Mouse (Mus musculus): ENCODE measurements around the gene H2-Oa.
A peak's percentile ranks its signal among the peaks of the same experiment; 100 is the strongest.

H2-Oa gene

GRCm38 (mm10) chr17:34092197-34092875 lies at the start of gene H2-Oa:
TSS of gene H2-Oa (plus strand) at chr17:34092340.
- DNase-seq (ENCODE audit: low spot score) = no peak

- no peak for DNase-seq (ENCODE audit: low spot score)
Observed at GRCm38 (mm10) chr17:34045941-34046340, 46.2 kb upstream of the H2-Oa start.

GRCm38 (mm10) chr17:34047404-34048050 lies 44.6 kb upstream of the H2-Oa start:
- DNase-seq (ENCODE audit: low spot score) = no peak

GRCm38 (mm10) chr17:34057224-34057623 lies 34.9 kb upstream of the H2-Oa start:
- DNase-seq (ENCODE audit: low spot score) = no peak

GRCm38 (mm10) chr17:34068864-34069263 lies 23.3 kb upstream of the H2-Oa start:
- DNase-seq (ENCODE audit: low spot score) = no peak

- DNase-seq (ENCODE audit: low spot score) = no peak
Observed at GRCm38 (mm10) chr17:34072091-34072490, 20.0 kb upstream of the H2-Oa start.

GRCm38 (mm10) chr17:34075271-34075670 lies 16.9 kb upstream of the H2-Oa start:
- DNase-seq (ENCODE audit: low spot score) = peak; percentile 70

- peak; percentile 88 for DNase-seq (ENCODE audit: low spot score)
Observed at GRCm38 (mm10) chr17:34077549-34077948, 14.6 kb upstream of the H2-Oa start.

- DNase-seq (ENCODE audit: low spot score) = peak; percentile 16
Observed at GRCm38 (mm10) chr17:34078148-34078547, 14.0 kb upstream of the H2-Oa start.

- no peak for DNase-seq (ENCODE audit: low spot score)
Observed at GRCm38 (mm10) chr17:34079002-34079401, 13.1 kb upstream of the H2-Oa start.

GRCm38 (mm10) chr17:34079621-34080020 lies 12.5 kb upstream of the H2-Oa start:
- peak; percentile 75 for DNase-seq (ENCODE audit: low spot score)

GRCm38 (mm10) chr17:34083104-34083503 lies 9.0 kb upstream of the H2-Oa start:
- DNase-seq (ENCODE audit: low spot score) = no peak

GRCm38 (mm10) chr17:34087386-34087785 lies 4.8 kb upstream of the H2-Oa start:
- no peak for DNase-seq (ENCODE audit: low spot score)

GRCm38 (mm10) chr17:34088124-34088523 lies 4.0 kb upstream of the H2-Oa start:
- no peak for DNase-seq (ENCODE audit: low spot score)

- DNase-seq (ENCODE audit: low spot score) = no peak
Observed at GRCm38 (mm10) chr17:34090923-34091322, 1.2 kb upstream of the H2-Oa start.

- no peak for DNase-seq (ENCODE audit: low spot score)
Observed at GRCm38 (mm10) chr17:34093199-34093874, 1.2 kb downstream of the H2-Oa start.

- DNase-seq (ENCODE audit: low spot score) = no peak
Observed at GRCm38 (mm10) chr17:34094283-34095035, 2.3 kb downstream of the H2-Oa start.

GRCm38 (mm10) chr17:34096497-34097010 lies 4.4 kb downstream of the H2-Oa start:
- no peak for DNase-seq (ENCODE audit: low spot score)

GRCm38 (mm10) chr17:34097272-34097671 lies 5.1 kb downstream of the H2-Oa start:
- DNase-seq (ENCODE audit: low spot score) = no peak

GRCm38 (mm10) chr17:34098709-34099479 lies 6.8 kb downstream of the H2-Oa start:
- no peak for DNase-seq (ENCODE audit: low spot score)

- no peak for DNase-seq (ENCODE audit: low spot score)
Observed at GRCm38 (mm10) chr17:34099531-34099930, 7.4 kb downstream of the H2-Oa start.
